Mouse (Mus musculus) frontal cortex, postnatal 36 days (tissue): ENCODE results near the gene Hjurp.

Experiments
- DNase-seq, 2 experiments: peaks; one replicate each; pipeline ENCODE4 v3.0.0; 2022; ENCODE audit warnings: low spot score in 2 of 2

Hjurp gene

GRCm38 (mm10) chr1:88280006-88280690 is 2.7 kb upstream of the Hjurp start:
- DNase-seq, result no peak

- DNase-seq, result peak in 1 of 2 experiments; percentile 3
Measured at GRCm38 (mm10) chr1:88279111-88280005, 1.9 kb upstream of the Hjurp start.

- no peak for DNase-seq
Measured at GRCm38 (mm10) chr1:88277818-88278511, 532 bp upstream of the Hjurp start.

GRCm38 (mm10) chr1:88276524-88277097 is 822 bp downstream of the Hjurp start:
- DNase-seq, result peak in 1 of 2 experiments; percentile 53

GRCm38 (mm10) chr1:88275698-88276523 is 1.5 kb downstream of the Hjurp start:
- peak in 1 of 2 experiments; percentile 2 for DNase-seq

GRCm38 (mm10) chr1:88275078-88275680 is 2.3 kb downstream of the Hjurp start:
- peak in 1 of 2 experiments; percentile 0 for DNase-seq

- no peak for DNase-seq
Measured at GRCm38 (mm10) chr1:88274371-88275077, 2.9 kb downstream of the Hjurp start.

GRCm38 (mm10) chr1:88273832-88274231 is 3.6 kb downstream of the Hjurp start:
- DNase-seq, result no peak

GRCm38 (mm10) chr1:88273326-88273725 is 4.1 kb downstream of the Hjurp start:
- DNase-seq, result no peak

- DNase-seq, result no peak
Measured at GRCm38 (mm10) chr1:88272851-88273250, 4.6 kb downstream of the Hjurp start.

GRCm38 (mm10) chr1:88269539-88270309 is 7.7 kb downstream of the Hjurp start:
- DNase-seq, result no peak

GRCm38 (mm10) chr1:88268070-88268469 is 9.4 kb downstream of the Hjurp start:
- no peak for DNase-seq

- no peak for DNase-seq
Measured at GRCm38 (mm10) chr1:88267489-88267888, 9.9 kb downstream of the Hjurp start.

- DNase-seq, result no peak
Measured at GRCm38 (mm10) chr1:88266123-88266522, 11.3 kb downstream of the Hjurp start.

- DNase-seq, result no peak
Measured at GRCm38 (mm10) chr1:88264869-88265240, 12.6 kb downstream of the Hjurp start.

- DNase-seq, result no peak
Measured at GRCm38 (mm10) chr1:88264237-88264868, 13.1 kb downstream of the Hjurp start.

GRCm38 (mm10) chr1:88263778-88264177 is 13.7 kb downstream of the Hjurp start:
- DNase-seq, result no peak

GRCm38 (mm10) chr1:88262961-88263360 is 14.5 kb downstream of the Hjurp start:
- no peak for DNase-seq

- DNase-seq, result no peak
Measured at GRCm38 (mm10) chr1:88262255-88262654, 15.2 kb downstream of the Hjurp start.
